Mouse (Mus musculus): ENCODE data around the gene 1600014C23Rik. TPM values are rescaled to one million over a fixed set of nuclear protein-coding genes. Genes with fewer than 3 reads are reported as not detected.

Gene 1600014C23Rik
- total RNA-seq (2021): not detected
- long read RNA-seq, experiment 1: 0 reads
- long read RNA-seq, experiment 2: 0 reads

GRCm38 (mm10) chr17:45733735-45734301, at the start of gene 1600014C23Rik:
Gene 1600014C23Rik (minus strand): TSS chr17:45733844.
- no peak for DNase-seq (ENCODE audit: low spot score in 2 of 2)

GRCm38 (mm10) chr17:45778446-45778845, 44.8 kb upstream of the 1600014C23Rik start:
- no peak for DNase-seq (ENCODE audit: low spot score in 2 of 2)

- DNase-seq (ENCODE audit: low spot score in 2 of 2): no peak
Observed at GRCm38 (mm10) chr17:45777431-45777830, 43.8 kb upstream of the 1600014C23Rik start.

- no peak for DNase-seq (ENCODE audit: low spot score in 2 of 2)
Observed at GRCm38 (mm10) chr17:45776185-45776584, 42.5 kb upstream of the 1600014C23Rik start.

GRCm38 (mm10) chr17:45775468-45775867, 41.8 kb upstream of the 1600014C23Rik start:
- DNase-seq (ENCODE audit: low spot score in 2 of 2): no peak

- no peak for DNase-seq (ENCODE audit: low spot score in 2 of 2)
Observed at GRCm38 (mm10) chr17:45772566-45772965, 38.9 kb upstream of the 1600014C23Rik start.

GRCm38 (mm10) chr17:45772096-45772495, 38.5 kb upstream of the 1600014C23Rik start:
- DNase-seq (ENCODE audit: low spot score in 2 of 2): no peak

GRCm38 (mm10) chr17:45770441-45770840, 36.8 kb upstream of the 1600014C23Rik start:
- no peak for DNase-seq (ENCODE audit: low spot score in 2 of 2)

- DNase-seq (ENCODE audit: low spot score in 2 of 2): no peak
Observed at GRCm38 (mm10) chr17:45769821-45770220, 36.2 kb upstream of the 1600014C23Rik start.

- no peak for DNase-seq (ENCODE audit: low spot score in 2 of 2)
Observed at GRCm38 (mm10) chr17:45767536-45768146, 34.0 kb upstream of the 1600014C23Rik start.

GRCm38 (mm10) chr17:45766735-45767535, 33.3 kb upstream of the 1600014C23Rik start:
- DNase-seq (ENCODE audit: low spot score in 2 of 2): peak; percentile 39 to 74

GRCm38 (mm10) chr17:45765914-45766313, 32.3 kb upstream of the 1600014C23Rik start:
- DNase-seq (ENCODE audit: low spot score in 2 of 2): no peak

GRCm38 (mm10) chr17:45763188-45763587, 29.5 kb upstream of the 1600014C23Rik start:
- no peak for DNase-seq (ENCODE audit: low spot score in 2 of 2)

- DNase-seq (ENCODE audit: low spot score in 2 of 2): no peak
Observed at GRCm38 (mm10) chr17:45761902-45762301, 28.3 kb upstream of the 1600014C23Rik start.

- DNase-seq (ENCODE audit: low spot score in 2 of 2): no peak
Observed at GRCm38 (mm10) chr17:45760965-45761645, 27.5 kb upstream of the 1600014C23Rik start.

- no peak for DNase-seq (ENCODE audit: low spot score in 2 of 2)
Observed at GRCm38 (mm10) chr17:45759751-45760150, 26.1 kb upstream of the 1600014C23Rik start.

GRCm38 (mm10) chr17:45758808-45759207, 25.2 kb upstream of the 1600014C23Rik start:
- no peak for DNase-seq (ENCODE audit: low spot score in 2 of 2)

GRCm38 (mm10) chr17:45757932-45758331, 24.3 kb upstream of the 1600014C23Rik start:
- DNase-seq (ENCODE audit: low spot score in 2 of 2): no peak

GRCm38 (mm10) chr17:45756831-45757230, 23.2 kb upstream of the 1600014C23Rik start:
- DNase-seq (ENCODE audit: low spot score in 2 of 2): no peak

GRCm38 (mm10) chr17:45756391-45756790, 22.7 kb upstream of the 1600014C23Rik start:
- DNase-seq (ENCODE audit: low spot score in 2 of 2): no peak

- DNase-seq (ENCODE audit: low spot score in 2 of 2): no peak
Observed at GRCm38 (mm10) chr17:45754186-45754862, 20.7 kb upstream of the 1600014C23Rik start.
